Mouse (Mus musculus) midbrain, embryonic 16.5 days (tissue): ENCODE results near the gene Wfdc18. TPM values are rescaled to one million over a fixed set of nuclear protein-coding genes. Genes with fewer than 3 reads are reported as not detected.

ENCODE experiments used
- ATAC-seq: fragments of 200-750 bp; cut with Nextera tagmentation; 2 replicates; pipeline ENCODE4 v1.8.0; 2017; ENCODE audit warnings: moderate TSS enrichment
- H3K27ac ChIP-seq: fragments of 300-500 bp; sonication (generic); 2 replicates; pipeline ENCODE4 v1.5.1; 2014; ENCODE audit warnings: mild to moderate bottlenecking, low read length, mixed read lengths
- H3K27me3 ChIP-seq: fragments of 300-500 bp; sonication (generic); 2 replicates; pipeline ENCODE4 v1.6.1; 2014; ENCODE audit warnings: low read depth, low read length, mixed read lengths; ENCODE audit not compliant: control insufficient read depth, insufficient read depth
- H3K36me3 ChIP-seq: fragments of 300-500 bp; sonication (generic); 2 replicates; pipeline ENCODE4 v1.6.1; 2014; ENCODE audit warnings: mild to moderate bottlenecking, low read length, moderate library complexity, mixed read lengths; ENCODE audit not compliant: control insufficient read depth, insufficient read depth
- H3K4me1 ChIP-seq: fragments of 300-500 bp; sonication (generic); 2 replicates; pipeline ENCODE4 v1.6.1; 2014; ENCODE audit warnings: mild to moderate bottlenecking, low read length, mixed read lengths; ENCODE audit not compliant: control insufficient read depth, insufficient read depth
- H3K4me2 ChIP-seq: fragments of 300-500 bp; sonication (generic); 2 replicates; pipeline ENCODE4 v1.6.1; 2014; ENCODE audit warnings: mild to moderate bottlenecking, low read length, mixed read lengths
- H3K4me3 ChIP-seq: fragments of 300-500 bp; sonication (generic); 2 replicates; pipeline ENCODE4 v1.5.1; 2014; ENCODE audit warnings: low read depth, mild to moderate bottlenecking, low read length, moderate library complexity, mixed read lengths
- H3K9ac ChIP-seq: fragments of 300-500 bp; sonication (generic); 2 replicates; pipeline ENCODE4 v1.6.1; 2014; ENCODE audit warnings: low read depth, low read length, mixed read lengths
- H3K9me3 ChIP-seq: fragments of 300-500 bp; sonication (generic); replicated peaks from 2 replicates; pipeline ENCODE4 v1.6.1; 2014; ENCODE audit warnings: mild to moderate bottlenecking, low read length, mixed read lengths; ENCODE audit not compliant: control insufficient read depth, poor library complexity, severe bottlenecking
- WGBS: fragments of 180-500 bp; shearing (Covaris S2); extraction: QIAGEN DNeasy Blood & Tissue Kit; methylation state at CpG from one replicate; pipeline ENCODE4 v1.1.7; 2014; 5-methylcytosine and 5-hydroxymethylcytosine counted together
- polyA plus RNA-seq: library from polyadenylated mRNA; unstranded; fragments of >200 nt; fragmentation: Nextera tagmentation; extraction: Ambion mirVana; gene quantifications from 2 replicates; pipeline ENCODE4 v1.2.1, GENCODE M21; 2015

Gene Wfdc18
- not detected in 2 replicates for polyA plus RNA-seq

DNA sequence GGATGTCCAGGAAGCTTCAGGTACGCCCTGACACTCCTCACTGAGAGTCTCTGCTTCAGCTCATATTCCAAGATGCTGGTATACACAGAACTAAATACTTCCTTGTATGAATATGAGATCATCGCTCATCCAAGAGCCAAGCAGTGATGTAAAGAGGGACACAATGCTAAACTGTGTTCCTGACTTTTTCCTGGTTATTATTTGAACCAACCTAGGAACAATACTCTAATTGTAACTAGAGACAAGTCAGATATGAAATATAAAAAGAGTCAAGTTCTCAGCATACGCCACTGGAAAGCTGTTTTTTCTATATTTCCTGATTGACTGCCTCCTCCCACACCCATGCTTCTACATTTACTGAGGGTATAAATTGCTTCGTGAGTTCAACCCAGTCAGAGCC is at the start of gene Wfdc18:
Gene Wfdc18 (plus strand): TSS at position 301 of the 400 bp plus-strand sequence.
- WGBS: 71% methylated on average over 4 of the region's 4 CpGs

GRCm38 (mm10) chr11:83662204-83662603 is 46.6 kb upstream of the Wfdc18 start, which contains the start of gene Ccl4:
TSS of gene Ccl4 (plus strand) at chr11:83662584.
- no peaks in the 10 kb centered on the region for H3K36me3 ChIP-seq
- 81% methylated on average over 6 of the region's 6 CpGs for WGBS

More for the DNA sequence above, at the start of gene Wfdc18:
- Histone ChIP-seq H3K4me3 (no peak within 1 kb of the TSS), H3K9me3 (no peaks in the 10 kb centered on the region), H3K9ac (no peak within 1 kb of the TSS), H3K27ac (no peak within 1 kb of the TSS), H3K4me2 (no peak within 1 kb of the TSS), H3K36me3 (no peaks in the 10 kb centered on the region), H3K27me3 (no peaks in the 10 kb centered on the region), H3K4me1 (no peaks in the 10 kb centered on the region)
- no peak for ATAC-seq

DNA sequence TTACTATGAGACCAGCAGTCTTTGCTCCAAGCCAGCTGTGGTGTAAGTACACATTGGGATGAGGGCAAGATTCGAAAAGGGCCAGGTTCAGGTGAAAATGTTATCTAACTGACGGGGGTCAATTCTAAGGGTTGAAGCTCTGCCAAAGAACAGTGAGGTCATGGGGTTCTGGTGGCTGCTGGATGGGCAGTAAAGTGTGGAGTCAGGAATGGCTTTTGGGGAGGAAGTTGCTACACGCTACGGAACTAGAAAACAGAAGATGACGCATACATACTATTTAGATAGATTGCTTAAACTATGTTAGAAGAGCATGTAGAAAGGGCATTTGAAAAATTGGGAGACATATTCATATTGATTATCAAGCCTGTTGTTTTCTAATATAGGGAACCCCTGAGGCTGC is 45.3 kb upstream of the Wfdc18 start:
- no peak overlapping the region for H3K4me3 ChIP-seq
- ATAC-seq: no peak
- H3K36me3 ChIP-seq: no peaks in the 10 kb centered on the region
- H3K9ac ChIP-seq: no peak overlapping the region
- H3K27me3 ChIP-seq: no peaks in the 10 kb centered on the region
- H3K4me2 ChIP-seq: no peak overlapping the region
- WGBS: 89% methylated on average over 5 of the region's 5 CpGs
- no peaks in the 10 kb centered on the region for H3K4me1 ChIP-seq
- H3K27ac ChIP-seq: no peak overlapping the region
- no peaks in the 10 kb centered on the region for H3K9me3 ChIP-seq

More at GRCm38 (mm10) chr11:83662204-83662603, 46.6 kb upstream of the Wfdc18 start, which contains the start of gene Ccl4:
- Histone ChIP-seq H3K27ac (no peak within 1 kb of the TSS), H3K9ac (no peak within 1 kb of the TSS), H3K4me2 (no peak within 1 kb of the TSS), H3K4me3 (no peak within 1 kb of the TSS), H3K4me1 (no peaks in the 10 kb centered on the region), H3K27me3 (no peaks in the 10 kb centered on the region), H3K9me3 (no peaks in the 10 kb centered on the region)
- no peak for ATAC-seq

- Histone ChIP-seq H3K4me3 (no peak overlapping the region), H3K27me3 (no peaks in the 10 kb centered on the region), H3K9ac (no peak overlapping the region), H3K4me2 (no peak overlapping the region), H3K27ac (no peak overlapping the region), H3K9me3 (no peaks in the 10 kb centered on the region), H3K4me1 (no peaks in the 10 kb centered on the region), H3K36me3 (no peaks in the 10 kb centered on the region)
- no peak for ATAC-seq
Measured at GRCm38 (mm10) chr11:83671743-83672142, 37.1 kb upstream of the Wfdc18 start.

GRCm38 (mm10) chr11:83675665-83676064 is 33.1 kb upstream of the Wfdc18 start:
- WGBS: 85% methylated on average over 1 of the region's 1 CpGs
- no peak overlapping the region for H3K9ac ChIP-seq
- no peak overlapping the region for H3K4me3 ChIP-seq
- ATAC-seq: no peak
- no peak overlapping the region for H3K4me2 ChIP-seq
- H3K27me3 ChIP-seq: no peaks in the 10 kb centered on the region
- H3K36me3 ChIP-seq: no peaks in the 10 kb centered on the region
- H3K27ac ChIP-seq: no peak overlapping the region
- no peaks in the 10 kb centered on the region for H3K9me3 ChIP-seq
- H3K4me1 ChIP-seq: no peaks in the 10 kb centered on the region

DNA sequence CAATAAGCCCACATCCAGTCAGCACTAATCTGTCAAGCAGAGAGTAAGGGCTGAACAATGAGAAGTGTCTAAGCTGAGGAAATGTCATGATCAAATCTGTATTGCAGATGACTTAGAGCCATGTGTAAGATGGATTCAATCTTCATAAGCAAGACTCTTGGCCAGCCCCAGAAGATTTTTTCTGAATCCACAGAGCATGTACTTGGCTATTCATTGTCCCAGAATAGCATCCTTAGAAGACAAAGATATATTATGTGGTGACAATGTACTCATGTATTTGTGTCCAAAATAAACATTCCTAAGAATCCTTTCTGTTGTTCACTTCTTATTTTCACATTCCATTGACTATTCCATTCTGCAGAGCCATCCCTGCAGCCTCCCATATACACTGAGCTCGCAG is 18.9 kb upstream of the Wfdc18 start:
- Histone ChIP-seq H3K36me3 (no peaks in the 10 kb centered on the region), H3K4me1 (no peaks in the 10 kb centered on the region), H3K9me3 (no peaks in the 10 kb centered on the region), H3K4me3 (no peak overlapping the region), H3K4me2 (no peak overlapping the region), H3K27ac (no peak overlapping the region), H3K9ac (no peak overlapping the region), H3K27me3 (no peaks in the 10 kb centered on the region)
- 89% methylated on average over 1 of the region's 1 CpGs for WGBS
- no peak for ATAC-seq

DNA sequence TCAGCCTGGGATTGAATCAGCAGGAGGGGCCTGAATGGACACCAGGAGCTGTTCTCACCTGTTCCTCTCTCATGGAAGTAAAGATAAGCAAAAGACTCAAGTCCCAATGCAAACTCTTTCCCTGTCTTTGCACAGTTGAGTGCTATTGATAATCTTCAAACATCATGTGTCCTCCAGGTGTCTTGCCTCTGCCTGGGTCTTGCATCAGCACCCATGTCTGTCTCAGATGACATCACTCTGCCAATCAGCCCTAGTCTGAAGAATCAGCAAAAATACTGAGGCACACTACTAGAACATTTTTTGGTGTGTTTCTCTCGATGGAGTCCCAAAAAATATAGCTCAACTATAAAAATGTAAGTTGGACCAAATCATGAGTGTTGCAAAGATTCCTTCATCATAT is 16.8 kb upstream of the Wfdc18 start:
- no peak overlapping the region for H3K9ac ChIP-seq
- WGBS: 58% methylated on average over 1 of the region's 1 CpGs
- H3K4me2 ChIP-seq: no peak overlapping the region
- no peaks in the 10 kb centered on the region for H3K9me3 ChIP-seq
- no peaks in the 10 kb centered on the region for H3K36me3 ChIP-seq
- H3K4me1 ChIP-seq: no peaks in the 10 kb centered on the region
- H3K27me3 ChIP-seq: no peaks in the 10 kb centered on the region
- no peak for ATAC-seq
- H3K4me3 ChIP-seq: no peak overlapping the region
- H3K27ac ChIP-seq: no peak overlapping the region

DNA sequence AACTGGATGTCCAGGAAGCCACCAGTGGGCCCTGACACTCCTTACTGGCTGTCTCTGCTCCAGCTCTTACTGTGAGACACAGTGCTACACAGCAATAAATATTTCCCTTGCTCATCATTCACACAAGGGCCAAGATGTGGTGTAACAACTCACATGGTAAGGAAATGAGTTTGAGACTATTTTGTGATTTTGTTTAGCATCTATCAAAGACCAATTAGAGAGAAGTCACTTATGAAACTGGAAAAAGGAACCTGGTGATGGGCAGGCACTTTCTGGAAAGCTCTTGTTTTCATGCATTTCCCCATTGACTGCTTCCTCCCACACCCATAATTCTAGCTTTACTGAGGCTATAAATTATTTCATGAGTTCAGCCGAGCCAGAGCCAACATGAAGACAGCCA is 5.1 kb upstream of the Wfdc18 start, which contains the start of gene Wfdc17:
Gene Wfdc17 (plus strand): TSS at position 287 of the 400 bp plus-strand sequence.
- Histone ChIP-seq H3K9me3 (no peaks in the 10 kb centered on the region), H3K27me3 (no peaks in the 10 kb centered on the region), H3K27ac (no peak within 1 kb of the TSS), H3K4me1 (no peaks in the 10 kb centered on the region), H3K4me3 (no peak within 1 kb of the TSS), H3K4me2 (no peak within 1 kb of the TSS), H3K36me3 (no peaks in the 10 kb centered on the region), H3K9ac (no peak within 1 kb of the TSS)
- no peak for ATAC-seq
- WGBS: 64% methylated on average over 1 of the region's 1 CpGs

DNA sequence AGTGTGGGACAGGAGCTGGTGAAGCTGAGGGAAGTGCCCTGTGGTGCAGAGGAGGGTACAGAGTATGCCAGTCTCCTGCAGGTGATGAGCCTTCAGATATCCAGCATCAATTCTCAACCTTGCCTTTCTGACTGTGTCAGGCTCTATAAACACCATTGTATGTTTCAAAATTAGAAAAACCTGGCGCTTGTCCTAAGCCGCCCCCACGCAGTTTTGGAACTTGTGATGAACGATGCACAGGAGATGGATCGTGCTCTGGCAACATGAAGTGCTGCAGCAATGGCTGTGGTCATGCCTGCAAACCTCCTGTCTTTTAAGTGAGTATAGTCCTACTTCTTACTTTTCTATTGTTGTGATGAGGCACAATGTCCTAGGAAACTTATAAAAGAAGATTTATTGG is 868 bp downstream of the Wfdc18 start:
- H3K27ac ChIP-seq: no peak overlapping the region
- H3K4me1 ChIP-seq: no peaks in the 10 kb centered on the region
- no peaks in the 10 kb centered on the region for H3K27me3 ChIP-seq
- H3K9ac ChIP-seq: no peak overlapping the region
- H3K9me3 ChIP-seq: no peaks in the 10 kb centered on the region
- no peak for ATAC-seq
- 90% methylated on average over 5 of the region's 5 CpGs for WGBS
- H3K4me2 ChIP-seq: no peak overlapping the region
- no peaks in the 10 kb centered on the region for H3K36me3 ChIP-seq
- H3K4me3 ChIP-seq: no peak overlapping the region
